Mouse (Mus musculus) mesoderm, embryonic 11.5 days (tissue): ENCODE results near the gene Olfr1020.

ENCODE experiments used
- DNase-seq: peaks from one replicate; pipeline ENCODE4 v3.0.0-alpha.2; 2012; ENCODE audit warnings: low read depth, low spot score

Gene Olfr1020

GRCm38 (mm10) chr2:85846730-85847129 is at the start of gene Olfr1020:
Gene Olfr1020, plus strand, starts transcription at chr2:85847030.
- no peak for DNase-seq

DNA sequence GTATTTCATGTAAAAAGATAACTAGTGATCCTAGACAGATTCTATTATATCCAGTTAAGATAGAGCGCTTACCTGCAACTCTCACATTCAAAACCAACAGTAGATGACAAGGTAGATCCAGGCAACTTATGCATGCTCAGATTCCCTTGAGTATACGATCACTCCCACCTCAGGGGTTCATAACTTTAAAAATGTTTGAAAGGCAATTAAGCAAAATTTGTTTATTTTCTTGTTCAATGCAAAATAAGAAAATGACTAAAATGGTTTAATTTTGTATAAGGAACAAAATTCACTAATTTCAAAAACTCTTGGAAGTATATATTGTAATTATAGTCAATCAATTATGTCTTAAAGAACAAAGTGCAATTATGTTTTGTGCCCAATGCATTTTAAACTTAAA is 44.4 kb upstream of the Olfr1020 start, which contains the start of gene Olfr1016:
Olfr1016 (minus strand) TSS at position 101 of the 400 bp plus-strand sequence.
- no peak for DNase-seq

GRCm38 (mm10) chr2:85804501-85804900 is 42.3 kb upstream of the Olfr1020 start:
- DNase-seq, result peak; percentile 15

DNA sequence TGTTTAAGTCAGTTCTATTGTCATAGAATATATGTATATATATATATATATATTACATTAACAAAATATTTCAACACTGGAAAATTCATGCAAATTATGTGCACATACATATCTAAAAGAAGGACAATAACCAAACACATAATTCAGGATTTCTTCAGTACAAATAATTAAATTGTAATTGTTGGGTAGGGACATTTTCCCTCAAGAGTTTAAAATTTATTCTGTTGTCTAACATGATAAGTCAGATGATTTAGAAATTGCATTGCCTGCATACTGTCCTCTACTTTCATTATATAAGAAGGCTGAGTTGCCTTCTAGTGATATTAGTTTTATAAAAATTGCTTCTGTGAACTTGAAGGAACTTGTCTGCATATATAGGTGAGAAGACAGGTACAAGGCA is 28.7 kb upstream of the Olfr1020 start, which contains the start of gene Olfr1018:
Olfr1018 (plus strand) TSS at position 301 of the 400 bp plus-strand sequence.
- DNase-seq, result no peak

- DNase-seq, result no peak
Observed at GRCm38 (mm10) chr2:85845383-85845782, 1.4 kb upstream of the Olfr1020 start, which contains the start of gene Olfr1019. Gene Olfr1019, minus strand, starts transcription at chr2:85845483.

DNA sequence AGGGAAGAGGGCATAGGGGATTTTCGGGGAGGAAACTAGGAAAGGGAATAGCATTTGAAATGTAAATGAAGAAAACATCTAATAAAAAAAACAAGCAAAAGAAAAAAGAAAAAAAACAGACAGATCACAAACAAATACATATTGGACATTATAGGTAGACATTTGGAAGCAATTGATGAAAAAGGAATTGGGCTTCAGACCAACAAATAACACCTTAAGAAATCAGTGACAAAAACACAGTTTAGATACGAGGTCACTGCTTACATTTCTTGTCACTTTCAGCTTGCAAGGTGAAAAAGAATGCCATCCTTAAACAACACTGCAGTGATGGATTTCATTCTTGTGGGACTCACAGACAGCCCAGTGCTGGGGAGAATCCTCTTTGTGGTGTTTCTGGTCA is 21.5 kb downstream of the Olfr1020 start, which contains the start of gene Olfr1022:
Olfr1022 (plus strand) TSS at position 301 of the 400 bp plus-strand sequence.
- DNase-seq, result no peak

- no peak for DNase-seq
Observed at GRCm38 (mm10) chr2:85885340-85885739, 38.5 kb downstream of the Olfr1020 start, which contains the start of gene Olfr1023. Gene Olfr1023, plus strand, starts transcription at chr2:85885640.
